Mouse (Mus musculus): ENCODE measurements around the gene Rnf113a1.
"Not testable (repeated sequence)": the region's sequence is repeated elsewhere in the genome, so short reads cannot be mapped to it uniquely, and the experiment has no call there.

Gene Rnf113a1

GRCm38 (mm10) chrX:37191105-37191743, at the start of gene Rnf113a1, which contains the start of gene Ndufa1:
Rnf113a1 (plus strand) TSS chrX:37191245.
Ndufa1 (minus strand) TSS chrX:37191163.
- peak; percentile 82 for DNase-seq (ENCODE audit: low spot score)

GRCm38 (mm10) chrX:37141732-37142131, 49.3 kb upstream of the Rnf113a1 start:
- DNase-seq (ENCODE audit: low spot score) = no peak

GRCm38 (mm10) chrX:37144498-37144897, 46.5 kb upstream of the Rnf113a1 start:
- not testable (repeated sequence) for DNase-seq (ENCODE audit: low spot score)

GRCm38 (mm10) chrX:37144954-37145353, 46.1 kb upstream of the Rnf113a1 start:
- no peak for DNase-seq (ENCODE audit: low spot score)

- DNase-seq (ENCODE audit: low spot score) = no peak
These were observed 33.2 kb upstream of the Rnf113a1 start for GRCm38 (mm10) chrX:37157839-37158238.

GRCm38 (mm10) chrX:37161169-37161568, 29.9 kb upstream of the Rnf113a1 start:
- no peak for DNase-seq (ENCODE audit: low spot score)

GRCm38 (mm10) chrX:37163115-37163514, 27.9 kb upstream of the Rnf113a1 start:
- DNase-seq (ENCODE audit: low spot score) = no peak

GRCm38 (mm10) chrX:37167085-37167484, 24.0 kb upstream of the Rnf113a1 start:
- DNase-seq (ENCODE audit: low spot score) = peak; percentile 54

- no peak for DNase-seq (ENCODE audit: low spot score)
These were observed 22.3 kb upstream of the Rnf113a1 start, which contains the start of gene Akap14 for GRCm38 (mm10) chrX:37168742-37169141. Akap14 (minus strand) TSS chrX:37168842.

- DNase-seq (ENCODE audit: low spot score) = not testable (repeated sequence)
These were observed 6.6 kb upstream of the Rnf113a1 start for GRCm38 (mm10) chrX:37184401-37184800.

- no peak for DNase-seq (ENCODE audit: low spot score)
These were observed 315 bp upstream of the Rnf113a1 start for GRCm38 (mm10) chrX:37190755-37191104.

GRCm38 (mm10) chrX:37191744-37192379, 817 bp downstream of the Rnf113a1 start:
- no peak for DNase-seq (ENCODE audit: low spot score)

GRCm38 (mm10) chrX:37198676-37199075, 7.6 kb downstream of the Rnf113a1 start:
- DNase-seq (ENCODE audit: low spot score) = no peak

- DNase-seq (ENCODE audit: low spot score) = no peak
These were observed 19.9 kb downstream of the Rnf113a1 start, which contains the start of gene Gm9 for GRCm38 (mm10) chrX:37210941-37211340. Gm9 (minus strand) TSS chrX:37211041.

GRCm38 (mm10) chrX:37222158-37222557, 31.1 kb downstream of the Rnf113a1 start, which contains the start of gene Rhox1:
Rhox1 (minus strand) TSS chrX:37222258.
- DNase-seq (ENCODE audit: low spot score) = not testable (repeated sequence)
